Mouse (Mus musculus) right cerebral cortex, postnatal 4 days (tissue): ENCODE measurements around the gene Slc2a1.
A peak's percentile ranks its signal among the peaks of the same experiment; 100 is the strongest.

Source experiments
- DNase-seq: peaks from one replicate; pipeline ENCODE4 v3.0.0-alpha.2; 2022

Slc2a1 gene

DNA sequence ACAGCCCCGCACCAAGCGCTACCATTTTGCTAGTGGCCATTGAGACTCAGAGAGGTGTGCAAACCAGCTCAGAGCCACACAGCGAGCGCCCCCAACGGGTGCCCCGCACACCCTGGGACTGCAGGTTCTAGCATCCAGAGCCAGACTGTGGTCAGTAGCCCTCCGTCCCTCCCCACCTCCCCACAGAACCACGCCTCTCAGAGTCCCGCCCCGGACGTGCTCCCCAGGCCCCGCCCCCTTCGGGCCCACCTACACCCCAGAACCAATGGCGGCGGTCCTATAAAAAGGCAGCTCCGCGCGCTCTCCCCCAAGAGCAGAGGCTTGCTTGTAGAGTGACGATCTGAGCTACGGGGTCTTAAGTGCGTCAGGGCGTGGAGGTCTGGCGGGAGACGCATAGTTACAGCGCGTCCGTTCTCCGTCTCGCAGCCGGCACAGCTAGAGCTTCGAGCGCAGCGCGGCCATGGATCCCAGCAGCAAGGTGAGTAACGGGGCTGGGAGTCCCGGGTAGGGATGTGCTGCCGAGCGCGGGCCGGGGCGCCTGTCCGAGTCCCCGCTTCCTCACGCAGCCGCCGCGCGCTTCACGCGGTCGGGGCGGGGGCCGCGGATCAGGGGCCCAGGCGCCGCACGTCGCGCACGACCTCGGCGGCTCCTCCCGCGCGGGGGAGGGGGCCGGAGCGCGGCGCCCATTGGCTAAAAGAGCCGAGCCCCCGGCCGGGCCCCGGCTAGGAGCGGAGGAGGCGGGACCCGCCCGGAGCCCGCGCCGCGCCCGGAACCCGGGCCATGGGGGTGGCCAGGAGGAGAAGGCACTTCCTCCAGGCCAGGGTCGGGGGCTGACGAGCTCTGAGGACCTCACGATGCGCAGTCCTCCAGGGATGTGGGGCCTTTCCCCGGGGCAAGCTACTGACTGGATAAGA, at the start of gene Slc2a1:
Gene Slc2a1 (plus strand): TSS at position 217 of the 914 bp plus-strand sequence.
- peak; percentile 86 for DNase-seq

DNA sequence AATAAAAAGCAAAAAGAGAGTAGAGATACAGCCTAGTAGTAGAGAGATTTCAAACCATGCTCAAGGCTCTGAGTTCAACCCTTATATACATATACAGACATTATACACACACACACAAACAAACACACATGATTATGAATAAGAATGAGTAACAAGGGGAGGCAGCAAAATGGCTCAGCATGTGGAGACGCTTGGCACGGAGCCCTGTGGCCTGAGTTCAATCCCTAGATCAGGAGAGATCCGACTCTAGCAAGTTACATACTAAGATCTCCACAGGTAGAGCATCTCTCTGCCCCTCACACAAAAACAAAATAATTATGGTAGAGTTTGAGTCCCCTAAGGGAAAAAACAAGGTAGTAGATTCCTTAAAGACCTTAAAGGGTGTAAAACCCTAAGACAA, 41.7 kb upstream of the Slc2a1 start:
- no peak for DNase-seq

GRCm38 (mm10) chr4:119067204-119067603, 41.3 kb upstream of the Slc2a1 start:
- DNase-seq = no peak

DNA sequence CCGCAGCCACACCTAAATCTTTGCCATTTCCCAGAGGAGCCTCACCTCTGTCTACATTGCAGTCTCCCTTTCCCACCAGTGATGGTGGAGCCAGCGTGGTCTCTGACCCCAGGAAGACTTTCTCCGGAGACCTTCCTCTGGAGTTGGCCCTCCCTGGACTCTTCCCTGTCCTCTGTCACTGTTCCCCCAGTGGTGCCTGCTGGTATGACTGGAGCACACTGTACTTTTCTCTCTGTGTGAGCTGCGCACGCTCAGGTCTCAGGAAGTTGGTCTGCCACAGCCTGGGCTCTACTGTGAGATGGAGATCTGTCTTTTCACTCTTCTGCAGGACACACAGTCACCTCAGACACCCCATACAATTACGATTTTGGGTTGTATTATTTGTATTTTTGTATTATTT, 39.6 kb upstream of the Slc2a1 start:
- DNase-seq = no peak

GRCm38 (mm10) chr4:119070181-119070580, 38.3 kb upstream of the Slc2a1 start:
- DNase-seq = no peak

DNA sequence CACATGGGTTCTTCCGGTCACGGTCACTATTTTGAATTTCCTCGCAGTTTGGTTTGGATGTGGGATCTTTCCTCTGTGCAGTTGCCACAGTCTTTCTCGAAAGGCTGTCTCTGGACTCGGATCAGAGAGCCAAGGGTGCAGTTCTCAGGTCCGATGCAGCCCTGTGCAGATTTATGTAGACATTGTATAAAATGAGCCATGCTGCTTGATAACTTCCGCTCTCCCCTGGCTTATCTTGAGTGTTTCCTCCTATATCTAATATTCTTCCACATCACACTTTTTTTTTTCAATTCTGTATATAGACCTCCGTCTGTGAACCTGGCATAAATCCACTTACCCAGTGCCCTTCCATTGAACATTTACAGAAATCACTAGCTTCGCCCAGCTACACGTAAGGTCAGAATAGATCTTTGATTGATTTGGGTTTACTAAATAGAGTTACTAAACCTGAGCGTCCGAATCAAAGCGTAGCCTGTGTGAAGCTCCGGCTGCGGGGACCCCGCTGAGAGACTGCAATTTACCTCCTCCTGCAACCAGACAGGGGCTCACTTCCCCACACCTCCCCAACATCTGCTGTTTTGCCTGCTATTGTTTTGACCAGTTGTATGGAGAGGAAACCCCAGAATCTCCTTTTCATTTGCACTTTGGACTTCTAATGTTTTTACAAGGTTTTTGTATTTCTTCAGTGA, 37.4 kb upstream of the Slc2a1 start:
- no peak for DNase-seq

DNA sequence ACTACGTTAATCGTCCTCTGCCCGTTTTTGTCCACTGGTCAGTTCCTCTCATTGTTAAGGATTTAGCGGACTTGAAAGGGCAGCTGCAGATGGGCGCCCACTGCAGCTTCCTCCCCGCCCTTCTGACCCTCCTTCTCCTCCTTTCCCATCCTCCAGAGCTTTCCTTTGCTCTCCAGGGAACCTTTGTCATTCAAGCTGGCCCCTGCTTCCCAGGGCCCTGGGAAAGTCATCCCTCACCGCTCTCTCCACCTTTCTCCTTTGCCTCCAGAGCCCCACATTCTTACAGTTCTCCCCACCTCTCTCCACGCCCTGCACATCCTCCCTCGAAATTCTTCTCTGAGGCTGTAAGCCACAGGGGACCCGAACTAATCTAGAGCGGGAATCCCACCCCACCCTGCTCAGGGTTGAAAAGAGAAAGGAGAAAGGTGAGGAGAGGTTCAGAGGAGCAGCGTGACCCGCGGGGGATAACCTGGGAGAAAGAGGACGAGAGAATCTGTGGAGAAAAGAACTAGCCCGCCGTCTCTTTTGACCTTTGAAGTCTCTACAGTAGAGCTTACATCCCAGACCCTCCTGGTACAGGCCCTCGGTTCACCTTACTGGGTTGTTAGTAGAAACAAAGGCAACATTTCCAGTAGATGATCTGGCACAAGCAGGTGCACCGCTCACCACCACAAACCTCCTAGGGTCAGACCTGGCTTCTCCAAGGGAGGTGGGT, 36.7 kb upstream of the Slc2a1 start:
- no peak for DNase-seq

- DNase-seq = no peak
Observed at GRCm38 (mm10) chr4:119072363-119072940, 36.1 kb upstream of the Slc2a1 start.

DNA sequence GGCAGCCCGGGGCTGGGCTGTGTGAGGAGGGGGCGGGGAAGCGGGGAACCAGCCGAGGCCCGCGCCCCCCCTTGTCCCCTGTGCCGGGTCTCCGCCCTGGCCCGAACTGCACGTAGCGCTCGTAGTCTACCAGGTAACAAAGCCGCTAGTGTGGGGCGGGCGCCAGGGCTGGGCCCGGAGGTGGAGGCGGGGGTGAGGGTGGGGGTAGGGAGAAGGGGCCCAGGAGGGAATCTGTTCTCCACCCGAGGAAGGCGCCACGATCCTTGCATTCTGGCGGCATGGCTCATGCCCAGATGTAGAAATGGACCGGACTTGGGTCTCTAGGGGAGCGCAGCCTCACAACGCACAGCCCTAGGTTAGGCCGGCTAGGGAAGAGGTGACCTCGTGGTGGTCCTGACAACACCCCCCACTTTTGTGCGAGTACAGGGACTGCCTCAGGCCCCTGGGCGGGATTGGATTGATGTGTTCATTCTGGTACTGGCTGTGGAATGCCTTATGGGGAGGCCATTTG, 35.5 kb upstream of the Slc2a1 start:
- DNase-seq = no peak

DNA sequence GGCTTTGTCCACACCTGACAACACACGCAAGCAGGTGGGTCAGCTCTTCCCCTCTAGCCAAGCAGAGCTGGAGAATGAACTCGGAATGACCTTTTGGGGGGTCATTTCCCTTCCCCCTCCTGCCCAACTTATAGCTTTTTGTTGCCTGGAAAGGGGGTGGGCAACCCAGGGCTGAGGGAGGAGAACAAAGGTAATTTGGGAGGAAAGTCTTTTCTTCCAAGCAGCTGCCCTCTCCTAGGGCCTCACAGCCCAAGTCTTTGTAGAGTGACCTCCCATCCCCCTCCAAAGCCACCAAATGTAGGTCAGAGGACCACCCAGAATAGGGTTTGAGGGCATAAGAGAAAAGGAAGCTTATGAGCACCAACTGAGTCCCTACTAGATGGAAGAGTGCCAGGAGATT, 34.9 kb upstream of the Slc2a1 start:
- no peak for DNase-seq

GRCm38 (mm10) chr4:119074596-119074995, 33.9 kb upstream of the Slc2a1 start:
- DNase-seq = no peak

- no peak for DNase-seq
Observed at GRCm38 (mm10) chr4:119075273-119075672, 33.2 kb upstream of the Slc2a1 start.

DNA sequence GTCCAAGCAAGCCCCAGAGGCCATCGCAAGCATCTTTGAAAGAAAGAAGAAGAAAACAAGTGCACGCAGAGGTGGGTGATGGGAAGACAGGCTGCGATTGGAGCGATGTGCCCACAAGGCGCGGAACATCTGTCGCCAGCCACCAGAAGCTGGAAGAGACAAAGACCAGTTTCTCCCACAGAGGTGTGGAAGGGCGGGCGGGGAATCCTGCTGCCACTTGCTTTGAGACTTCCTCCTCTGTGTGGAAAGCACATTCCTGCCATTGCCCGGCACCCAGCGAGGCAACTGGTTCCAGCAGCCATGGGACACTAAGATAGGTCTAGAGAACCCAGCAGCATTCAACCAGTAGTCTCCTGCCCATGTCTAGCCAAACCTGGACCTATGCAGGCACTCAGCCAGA, 32.2 kb upstream of the Slc2a1 start:
- no peak for DNase-seq

DNA sequence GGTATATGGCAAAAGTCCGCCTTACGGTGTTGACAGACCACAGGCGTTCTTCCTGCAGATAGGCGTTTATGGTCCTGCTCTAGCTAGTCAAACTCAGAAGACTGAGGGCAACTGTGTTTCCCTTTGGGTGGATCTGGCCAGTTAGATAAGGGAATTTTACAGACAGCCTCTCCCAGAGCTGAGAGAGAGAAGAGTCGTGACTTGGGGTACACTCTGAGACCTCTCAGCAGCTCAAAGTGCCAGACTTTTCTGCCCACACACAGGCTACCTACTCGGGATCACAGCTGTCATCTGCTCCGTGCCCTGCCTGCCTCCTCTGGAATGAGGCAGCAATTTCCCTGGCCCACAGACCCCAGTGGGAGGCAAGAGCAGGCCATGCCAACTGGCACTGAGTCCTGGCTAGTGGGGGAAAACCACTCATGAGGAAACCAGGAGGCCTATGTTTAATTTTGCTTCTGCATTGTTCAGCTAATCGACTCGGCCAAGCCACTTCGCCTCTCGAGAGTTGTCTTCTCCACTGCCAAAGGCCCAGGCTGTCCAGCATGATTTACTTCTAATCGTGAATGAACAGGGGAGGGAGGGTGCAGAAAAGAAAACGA, 31.3 kb upstream of the Slc2a1 start:
- peak; percentile 37 for DNase-seq

DNA sequence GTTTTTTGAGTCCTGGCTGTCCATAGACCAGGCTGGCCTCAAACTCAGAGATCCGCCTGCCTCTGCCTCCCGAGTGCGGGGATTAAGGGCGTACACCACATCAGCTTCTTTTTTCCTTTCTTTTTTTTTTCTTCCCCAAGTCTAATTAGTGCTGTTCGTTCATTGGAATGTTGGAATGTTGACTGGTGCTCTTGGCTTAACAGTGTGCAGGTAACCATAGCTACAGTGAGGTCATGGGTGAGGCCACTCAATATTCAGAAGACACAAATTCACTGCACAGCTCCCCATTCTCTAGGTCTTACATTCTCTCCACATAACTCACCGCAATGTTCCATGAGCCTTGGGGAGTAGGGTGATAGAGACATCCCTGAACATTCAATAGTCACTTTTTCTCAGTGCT, 28.6 kb upstream of the Slc2a1 start:
- DNase-seq = no peak

- DNase-seq = no peak
Observed at GRCm38 (mm10) chr4:119082740-119083231, 25.7 kb upstream of the Slc2a1 start.

- DNase-seq = no peak
Observed at GRCm38 (mm10) chr4:119088424-119088823, 20.1 kb upstream of the Slc2a1 start.

DNA sequence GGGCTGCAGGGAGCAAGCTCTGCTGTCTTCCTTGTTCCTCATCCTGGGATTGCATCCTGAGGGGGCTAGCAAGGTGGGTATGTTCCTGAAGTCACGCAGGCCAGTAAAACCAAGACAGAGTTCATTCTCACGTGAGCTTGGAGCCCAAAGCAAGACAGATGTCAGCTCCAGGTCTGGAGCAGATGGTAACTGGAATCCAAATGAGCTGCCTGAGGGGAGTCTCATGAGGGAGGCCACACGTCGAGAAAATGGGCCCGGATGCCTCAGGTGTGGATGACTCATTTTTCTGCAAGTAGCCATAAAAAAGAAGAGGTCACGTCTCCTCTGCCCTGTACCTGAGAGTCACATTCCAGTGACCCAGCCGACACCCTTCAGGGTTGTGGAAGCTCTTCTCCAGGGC, 14.6 kb upstream of the Slc2a1 start:
- DNase-seq = no peak

GRCm38 (mm10) chr4:119094987-119095386, 13.5 kb upstream of the Slc2a1 start:
- DNase-seq = no peak

DNA sequence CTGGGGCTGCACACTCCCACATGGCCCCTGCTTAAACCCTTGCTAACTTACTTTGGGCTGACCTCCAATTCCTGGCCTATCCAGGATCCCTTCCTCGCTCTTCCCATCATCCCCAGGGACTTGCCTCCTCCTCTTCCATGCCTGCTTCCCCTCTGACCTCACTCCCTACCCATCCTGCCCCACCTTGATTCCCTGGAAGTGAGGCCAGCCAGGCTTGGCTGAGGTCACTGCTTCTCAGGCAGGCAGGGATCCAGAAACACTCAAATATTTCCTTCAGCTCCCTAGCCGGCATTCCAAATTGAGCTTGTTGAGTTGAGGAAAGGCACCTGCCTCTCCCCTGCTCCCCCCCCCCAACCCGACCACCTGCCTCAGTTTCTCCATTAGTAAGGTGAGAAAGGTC, 12.1 kb upstream of the Slc2a1 start:
- no peak for DNase-seq

DNA sequence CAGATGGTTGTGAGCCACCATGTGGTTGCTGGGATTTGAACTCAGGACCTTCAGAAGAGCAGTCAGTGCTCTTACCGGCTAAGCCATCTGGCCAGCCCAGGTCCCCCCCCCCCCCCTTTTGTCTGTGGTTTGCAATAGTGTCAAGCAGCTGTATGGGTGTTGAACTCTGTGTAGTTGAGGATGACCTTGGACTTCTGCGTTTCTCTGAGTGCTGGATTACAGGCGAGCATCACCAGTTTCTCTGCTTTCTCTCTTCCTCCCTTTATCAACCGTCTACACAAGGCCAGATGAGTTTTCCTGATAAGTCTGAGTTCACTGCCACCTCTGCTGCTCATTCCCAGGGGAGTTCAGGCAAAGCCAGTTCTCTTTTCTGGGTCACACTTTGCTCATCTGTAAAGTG, 11.1 kb upstream of the Slc2a1 start:
- DNase-seq = no peak
